Mouse (Mus musculus): ENCODE data around the gene Gm17482. TPM values are rescaled to one million over a fixed set of nuclear protein-coding genes. Genes with fewer than 3 reads are reported as not detected.
A peak's percentile ranks its signal among the peaks of the same experiment; 100 is the strongest.

Gene Gm17482
- polyA plus RNA-seq, 1 experiment, result not detected

DNA sequence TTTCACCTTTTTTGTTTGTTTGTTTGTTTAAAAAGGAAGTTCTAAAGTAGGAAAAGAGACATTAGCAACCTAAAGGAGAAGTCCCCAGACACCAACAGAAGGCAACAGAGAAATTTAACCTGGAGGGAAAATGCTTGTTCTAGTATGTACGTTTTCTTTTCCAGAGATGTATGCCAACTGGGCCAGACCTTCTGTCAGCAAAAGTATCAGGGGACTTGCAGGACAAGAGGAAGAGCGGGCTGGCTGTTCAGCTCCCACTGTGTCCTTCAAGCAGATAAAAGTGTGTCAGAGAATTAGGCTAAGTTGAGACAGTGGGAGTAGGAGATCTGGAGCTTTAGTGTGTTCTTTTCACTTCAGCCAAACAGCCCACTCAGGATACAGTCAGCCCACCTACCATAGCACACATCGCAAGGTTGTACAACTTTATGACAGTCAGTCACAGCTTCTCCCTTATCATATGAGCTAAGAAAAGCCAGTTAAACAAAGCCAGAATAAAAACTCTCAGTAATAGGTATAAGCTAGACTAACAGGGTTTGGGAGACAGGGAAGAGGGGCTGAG is 18.4 kb downstream of the Gm17482 start:
- Histone ChIP-seq H3K27ac (ENCODE audit: control insufficient read depth, insufficient read depth, low read depth, low read length) (no peak overlapping the region), H3K4me1 (ENCODE audit: control insufficient read depth, insufficient read depth, low read length) (no peaks in the 10 kb centered on the region), H3K27me3 (ENCODE audit: control insufficient read depth, insufficient read depth, low read length) (no peaks in the 10 kb centered on the region), H3K4me3 (ENCODE audit: control insufficient read depth, low read depth, low read length) (no peak overlapping the region), H3K36me3 (ENCODE audit: control insufficient read depth, insufficient read depth, low read length) (no peaks in the 10 kb centered on the region)
- TF ChIP-seq CTCF (IDR thresholded peaks at IDR 0.05; ENCODE audit: control insufficient read depth, insufficient read depth, insufficient replicate concordance, low read depth, low read length) (no peak), POLR2A (IDR thresholded peaks at IDR 0.05; ENCODE audit: control insufficient read depth, low read depth, low read length) (no peak)

DNA sequence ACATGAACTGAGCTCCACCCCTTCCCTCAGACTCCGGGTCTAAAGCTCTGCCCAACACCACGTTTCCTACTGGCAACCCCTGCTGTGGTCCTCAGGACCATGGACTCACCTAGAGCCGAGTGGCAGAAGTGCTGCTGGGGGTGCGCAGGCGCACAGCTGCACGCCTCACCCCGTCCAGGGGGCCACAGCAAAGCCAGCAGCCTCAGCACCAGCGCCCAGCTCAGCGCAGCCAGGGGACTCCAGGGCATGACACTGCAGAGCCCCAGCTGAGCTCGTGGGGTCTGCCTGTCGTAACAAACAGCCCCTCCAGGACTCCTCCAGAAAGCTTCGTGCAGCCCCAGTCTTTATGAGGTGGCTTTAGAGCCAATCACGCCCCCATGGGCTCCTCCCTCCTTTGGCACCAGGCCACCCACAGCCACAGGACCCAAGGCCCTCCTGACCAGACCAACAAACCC is 24.4 kb downstream of the Gm17482 start:
- Histone ChIP-seq H3K4me1 (ENCODE audit: control insufficient read depth, insufficient read depth, low read length) (peaks cover 5% of the 10 kb centered on the region), H3K27ac (ENCODE audit: control insufficient read depth, insufficient read depth, low read depth, low read length) (no peak overlapping the region), H3K27me3 (ENCODE audit: control insufficient read depth, insufficient read depth, low read length) (no peaks in the 10 kb centered on the region), H3K36me3 (ENCODE audit: control insufficient read depth, insufficient read depth, low read length) (no peaks in the 10 kb centered on the region), H3K4me3 (ENCODE audit: control insufficient read depth, low read depth, low read length) (peak overlapping the region; percentile 77)
- no peak for TF ChIP-seq CTCF (IDR thresholded peaks at IDR 0.05; ENCODE audit: control insufficient read depth, insufficient read depth, insufficient replicate concordance, low read depth, low read length)
- TF ChIP-seq POLR2A (IDR thresholded peaks at IDR 0.05; ENCODE audit: control insufficient read depth, low read depth, low read length), result no peak

DNA sequence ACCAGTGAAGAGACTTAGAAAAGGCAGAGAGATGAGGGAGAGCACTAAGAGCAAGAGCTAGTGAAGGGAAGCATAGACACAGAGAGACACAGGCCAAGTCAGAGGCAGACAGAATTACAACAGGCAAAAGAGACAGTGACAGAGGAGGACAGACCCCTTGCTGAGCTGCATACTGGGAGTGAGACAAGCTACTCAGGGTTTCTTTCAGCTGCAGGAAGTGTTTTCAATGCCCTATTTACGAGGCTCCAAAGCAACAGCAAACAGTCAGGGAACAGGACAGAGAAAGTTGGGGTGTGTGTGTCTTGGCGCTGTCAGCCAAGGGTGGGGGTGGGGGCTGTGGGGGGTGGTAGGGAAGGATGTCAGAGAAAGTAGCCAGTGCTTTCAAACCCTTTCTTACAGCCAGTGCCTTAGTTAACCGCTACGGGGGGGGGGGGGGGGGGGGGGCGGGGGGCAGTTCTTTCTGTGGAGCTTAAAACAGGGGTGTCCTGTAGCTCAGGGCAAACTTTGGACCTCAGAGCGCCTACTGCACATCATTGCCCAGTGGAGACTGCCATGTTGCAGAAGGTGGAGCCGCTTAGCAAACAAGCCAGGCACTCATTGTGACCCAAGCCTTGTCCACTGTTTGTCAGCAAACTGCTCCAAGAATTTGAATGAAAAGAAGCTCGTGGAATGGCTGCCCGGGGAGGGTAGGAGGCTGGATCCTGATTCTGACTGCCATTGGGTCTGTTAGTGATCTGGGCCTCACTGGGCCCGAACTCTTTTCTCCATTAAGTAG is 25.1 kb downstream of the Gm17482 start, which contains the start of gene Timp4:
Gene Timp4, minus strand, starts transcription at position 107 of the 775 bp plus-strand sequence.
- Histone ChIP-seq H3K36me3 (ENCODE audit: control insufficient read depth, insufficient read depth, low read length) (no peaks in the 10 kb centered on the region), H3K4me1 (ENCODE audit: control insufficient read depth, insufficient read depth, low read length) (peaks cover 5% of the 10 kb centered on the region), H3K27ac (ENCODE audit: control insufficient read depth, insufficient read depth, low read depth, low read length) (no peak within 1 kb of the TSS), H3K4me3 (ENCODE audit: control insufficient read depth, low read depth, low read length) (peak within 1 kb of the TSS; percentile 77), H3K27me3 (ENCODE audit: control insufficient read depth, insufficient read depth, low read length) (no peaks in the 10 kb centered on the region)
- no peak for TF ChIP-seq POLR2A (IDR thresholded peaks at IDR 0.05; ENCODE audit: control insufficient read depth, low read depth, low read length)
- no peak for TF ChIP-seq CTCF (IDR thresholded peaks at IDR 0.05; ENCODE audit: control insufficient read depth, insufficient read depth, insufficient replicate concordance, low read depth, low read length)

DNA sequence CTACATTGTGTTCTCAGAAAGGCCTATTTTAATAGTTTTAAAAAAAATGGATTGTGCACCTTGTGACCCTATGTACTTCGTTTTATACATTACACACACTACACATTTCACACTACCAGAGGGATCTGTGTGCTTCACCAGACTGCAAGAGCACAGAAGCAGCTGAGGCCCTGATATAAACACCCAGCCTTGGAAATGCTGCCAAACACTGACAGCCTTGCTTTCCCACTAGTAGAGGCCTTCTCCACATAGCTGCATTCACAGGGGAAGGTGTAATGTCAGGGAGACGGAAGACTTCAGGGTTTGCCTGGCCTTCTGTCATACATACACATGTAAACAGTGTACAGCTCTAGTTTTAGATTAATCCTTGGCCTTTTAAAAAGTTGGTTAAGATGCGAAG is 28.0 kb downstream of the Gm17482 start:
- Histone ChIP-seq H3K4me1 (ENCODE audit: control insufficient read depth, insufficient read depth, low read length) (peaks cover 5% of the 10 kb centered on the region), H3K4me3 (ENCODE audit: control insufficient read depth, low read depth, low read length) (no peak overlapping the region), H3K36me3 (ENCODE audit: control insufficient read depth, insufficient read depth, low read length) (no peaks in the 10 kb centered on the region), H3K27me3 (ENCODE audit: control insufficient read depth, insufficient read depth, low read length) (no peaks in the 10 kb centered on the region), H3K27ac (ENCODE audit: control insufficient read depth, insufficient read depth, low read depth, low read length) (no peak overlapping the region)
- TF ChIP-seq CTCF (IDR thresholded peaks at IDR 0.05; ENCODE audit: control insufficient read depth, insufficient read depth, insufficient replicate concordance, low read depth, low read length), result no peak
- TF ChIP-seq POLR2A (IDR thresholded peaks at IDR 0.05; ENCODE audit: control insufficient read depth, low read depth, low read length), result no peak

DNA sequence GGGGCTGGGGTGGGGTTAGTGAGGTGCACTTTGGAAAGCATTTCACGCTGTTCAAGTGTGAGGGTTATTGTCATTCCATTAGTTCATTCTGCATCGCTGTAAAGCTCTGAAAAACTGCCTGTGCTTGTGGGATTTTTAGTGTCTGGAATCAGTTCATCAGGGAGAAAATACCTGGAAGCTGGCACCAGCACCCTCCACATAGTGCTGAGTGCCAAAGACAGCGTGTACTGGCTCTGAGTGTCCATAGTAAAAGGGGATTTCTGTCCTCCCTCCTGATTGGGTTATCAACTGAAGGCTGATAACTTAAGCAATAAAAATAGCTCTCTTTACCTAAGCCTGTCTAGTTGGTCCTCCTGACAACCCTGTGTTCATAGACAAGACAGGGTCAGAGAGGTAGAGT is 33.4 kb downstream of the Gm17482 start:
- Histone ChIP-seq H3K27ac (ENCODE audit: control insufficient read depth, insufficient read depth, low read depth, low read length) (no peak overlapping the region), H3K36me3 (ENCODE audit: control insufficient read depth, insufficient read depth, low read length) (no peaks in the 10 kb centered on the region), H3K4me1 (ENCODE audit: control insufficient read depth, insufficient read depth, low read length) (no peaks in the 10 kb centered on the region), H3K27me3 (ENCODE audit: control insufficient read depth, insufficient read depth, low read length) (no peaks in the 10 kb centered on the region), H3K4me3 (ENCODE audit: control insufficient read depth, low read depth, low read length) (no peak overlapping the region)
- TF ChIP-seq CTCF (IDR thresholded peaks at IDR 0.05; ENCODE audit: control insufficient read depth, insufficient read depth, insufficient replicate concordance, low read depth, low read length), result no peak
- TF ChIP-seq POLR2A (IDR thresholded peaks at IDR 0.05; ENCODE audit: control insufficient read depth, low read depth, low read length), result no peak

DNA sequence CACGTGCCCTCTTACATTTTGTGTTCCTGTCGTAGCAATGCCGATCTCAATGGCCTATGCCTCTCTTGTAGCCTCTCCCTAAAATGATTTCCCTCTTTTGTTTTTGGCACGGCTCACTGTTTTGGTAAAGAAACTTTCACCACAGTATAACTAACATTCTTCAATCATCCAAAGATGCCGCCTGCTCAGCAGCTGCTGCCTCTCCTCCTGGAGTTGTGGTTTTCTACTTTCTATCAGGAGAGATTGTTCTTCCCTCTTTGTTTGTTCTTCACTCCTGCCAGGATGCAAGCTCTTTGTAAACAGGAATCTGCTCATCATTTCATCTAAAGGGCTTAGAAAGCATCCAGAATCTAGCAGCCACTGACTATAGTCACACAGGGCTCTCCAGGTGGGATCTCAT is 39.6 kb downstream of the Gm17482 start:
- no peak overlapping the region for H3K4me3 ChIP-seq (ENCODE audit: control insufficient read depth, low read depth, low read length)
- no peaks in the 10 kb centered on the region for H3K27me3 ChIP-seq (ENCODE audit: control insufficient read depth, insufficient read depth, low read length)
- H3K4me1 ChIP-seq (ENCODE audit: control insufficient read depth, insufficient read depth, low read length), result no peaks in the 10 kb centered on the region; the same call in 1 of the 2 replicates
- no peak for TF ChIP-seq POLR2A (IDR thresholded peaks at IDR 0.05; ENCODE audit: control insufficient read depth, low read depth, low read length)
- TF ChIP-seq CTCF (IDR thresholded peaks at IDR 0.05; ENCODE audit: control insufficient read depth, insufficient read depth, insufficient replicate concordance, low read depth, low read length), result no peak
- H3K36me3 ChIP-seq (ENCODE audit: control insufficient read depth, insufficient read depth, low read length), result no peaks in the 10 kb centered on the region
- no peak overlapping the region for H3K27ac ChIP-seq (ENCODE audit: control insufficient read depth, insufficient read depth, low read depth, low read length)

DNA sequence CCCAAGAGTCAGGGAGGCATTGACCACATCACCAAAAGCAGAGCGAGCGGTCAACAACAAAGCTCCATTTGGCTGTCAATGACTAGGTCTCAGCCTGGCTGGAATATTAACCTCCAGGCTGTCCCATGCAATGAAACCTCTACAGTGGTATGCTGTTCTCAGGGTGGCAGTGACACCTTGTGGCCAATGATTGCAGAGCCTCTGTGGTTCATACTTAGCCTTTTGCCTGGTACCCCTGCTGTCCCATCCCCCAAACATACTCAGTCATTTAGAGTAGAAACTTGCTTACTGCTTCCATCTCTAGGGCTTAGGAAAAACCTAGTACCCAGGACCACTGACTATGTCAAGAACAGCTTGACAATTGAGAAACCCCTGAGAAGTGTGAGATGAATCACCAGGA is 40.8 kb downstream of the Gm17482 start:
- TF ChIP-seq CTCF (IDR thresholded peaks at IDR 0.05; ENCODE audit: control insufficient read depth, insufficient read depth, insufficient replicate concordance, low read depth, low read length), result peak; percentile 56; the same call in 1 of the 2 replicates
- TF ChIP-seq POLR2A (IDR thresholded peaks at IDR 0.05; ENCODE audit: control insufficient read depth, low read depth, low read length), result no peak
- no peak overlapping the region for H3K27ac ChIP-seq (ENCODE audit: control insufficient read depth, insufficient read depth, low read depth, low read length)
- H3K4me3 ChIP-seq (ENCODE audit: control insufficient read depth, low read depth, low read length), result no peak overlapping the region
- H3K4me1 ChIP-seq (ENCODE audit: control insufficient read depth, insufficient read depth, low read length), result no peaks in the 10 kb centered on the region; the same call in 1 of the 2 replicates
- H3K27me3 ChIP-seq (ENCODE audit: control insufficient read depth, insufficient read depth, low read length), result no peaks in the 10 kb centered on the region
- no peaks in the 10 kb centered on the region for H3K36me3 ChIP-seq (ENCODE audit: control insufficient read depth, insufficient read depth, low read length)

All from testis, adult 2 months (tissue).